Comparison of ENCODE assay signal across 10 mouse cellular contexts in the genomic region with DNA sequence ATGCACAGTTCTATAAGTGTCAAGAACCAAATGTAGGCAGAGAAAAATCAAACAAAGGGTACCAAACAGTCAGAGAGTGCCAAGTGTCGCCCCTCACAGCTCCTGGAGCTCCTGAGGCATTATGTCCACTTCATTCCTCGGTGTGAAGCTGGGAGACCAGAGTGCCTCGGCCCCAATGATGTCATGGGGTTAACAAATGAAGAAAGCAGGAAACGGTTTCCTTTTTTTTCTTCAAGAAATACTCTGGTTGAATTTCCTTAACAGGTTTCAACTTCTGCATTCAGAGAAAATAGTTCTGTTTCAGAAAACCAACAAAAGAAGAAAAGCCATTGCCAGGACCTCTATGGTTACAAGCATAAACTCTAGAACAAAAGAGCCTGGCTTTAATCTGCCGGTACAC. TPM values are rescaled to one million over a fixed set of nuclear protein-coding genes. Genes with fewer than 3 reads are reported as not detected.
DNase-seq lines count a peak whose midpoint lies in the region; ATAC-seq and TF ChIP-seq lines count a peak whose summit lies in the region.
"Had no signal": no experiment of that assay in that cellular context is flagged by ENCODE, and none has a peak within 500 bp of the region (broad histone marks: within the 10 kb centered on the region; RNA-seq: fewer than 3 reads in every experiment).

No protein-coding gene starts in this region.

- no peak for TF ChIP-seq POLR2A in bone marrow, adult 2 months (IDR thresholded peaks at IDR 0.05; ENCODE audit: borderline replicate concordance, control insufficient read depth, low read depth, low read length)

- no peak for TF ChIP-seq CTCF in bone marrow, adult 2 months (IDR thresholded peaks at IDR 0.05; ENCODE audit: control insufficient read depth, insufficient read depth, low read length)
- no peak for TF ChIP-seq CTCF in forebrain, postnatal 0 days (IDR thresholded peaks at IDR 0.05; ENCODE audit: low read depth)

- 52% methylated on average over 5 of the region's 5 CpGs for WGBS in heart, embryonic 14.5 days
- 18% methylated on average over 5 of the region's 5 CpGs for WGBS in bone marrow, adult 2 months
- WGBS in forebrain, postnatal 0 days: 15% methylated on average over 5 of the region's 5 CpGs
- WGBS in midbrain, embryonic 11.5 days: 39% methylated on average over 5 of the region's 5 CpGs

- H3K27me3 ChIP-seq in heart, embryonic 14.5 days (ENCODE audit: control insufficient read depth, insufficient read depth, low read length): no peaks in the 10 kb centered on the region
- no peaks in the 10 kb centered on the region for H3K27me3 ChIP-seq in forebrain, postnatal 0 days (ENCODE audit: insufficient read depth, low read length)
- no peaks in the 10 kb centered on the region for H3K27me3 ChIP-seq in midbrain, embryonic 11.5 days (ENCODE audit: control insufficient read depth, insufficient read depth, low read length)

- no peaks in the 10 kb centered on the region for H3K36me3 ChIP-seq in heart, embryonic 14.5 days (ENCODE audit: control insufficient read depth, insufficient read depth, low read length)
- no peaks in the 10 kb centered on the region for H3K36me3 ChIP-seq in forebrain, postnatal 0 days (ENCODE audit: insufficient read depth)
- no peaks in the 10 kb centered on the region for H3K36me3 ChIP-seq in midbrain, embryonic 11.5 days (ENCODE audit: control insufficient read depth, insufficient read depth, low read length)

- H3K9me3 ChIP-seq in heart, embryonic 14.5 days (ENCODE audit: control insufficient read depth, low read length): no peaks in the 10 kb centered on the region
- H3K9me3 ChIP-seq in forebrain, postnatal 0 days (ENCODE audit: low read length): no peaks in the 10 kb centered on the region
- no peaks in the 10 kb centered on the region for H3K9me3 ChIP-seq in midbrain, embryonic 11.5 days (ENCODE audit: control insufficient read depth, low read length)

- intact Hi-C loops in heart, postnatal 14 days (cut with DNase I): no loop called here
- intact Hi-C loops in left cerebral cortex, postnatal 10 days (cut with DNase I): no loop called here

- peak overlapping the region; percentile 35 to 66; a peak in 2 of 4 replicates for H3K27ac ChIP-seq in heart, embryonic 14.5 days (replicated peaks in 1 of 2; ENCODE audit: control insufficient read depth in 1 of 2, insufficient read depth in 1 of 2, low read depth in 2 of 2, low read length in 2 of 2)
- peak overlapping the region; percentile 88 for H3K27ac ChIP-seq in bone marrow, adult 2 months (ENCODE audit: control insufficient read depth, insufficient read depth, low read depth, low read length, poor library complexity)
- H3K27ac ChIP-seq in forebrain, postnatal 0 days (ENCODE audit: low read depth, low read length): peak overlapping the region; percentile 60
- no peak overlapping the region for H3K27ac ChIP-seq in midbrain, embryonic 11.5 days (ENCODE audit: low read depth, low read length)

- H3K9ac ChIP-seq in heart, embryonic 14.5 days (ENCODE audit: low read length): no peak overlapping the region
- H3K9ac ChIP-seq in forebrain, postnatal 0 days: no peak overlapping the region
- no peak overlapping the region for H3K9ac ChIP-seq in midbrain, embryonic 11.5 days (ENCODE audit: low read length)

- no peak overlapping the region for H3K4me3 ChIP-seq in heart, embryonic 14.5 days (ENCODE audit: control insufficient read depth in 1 of 2, insufficient read depth in 1 of 2, low read depth in 1 of 2, low read length in 2 of 2)
- no peak overlapping the region for H3K4me3 ChIP-seq in bone marrow, adult 2 months (replicated peaks; ENCODE audit: control insufficient read depth, low read depth, low read length)
- no peak overlapping the region for H3K4me3 ChIP-seq in forebrain, postnatal 0 days (ENCODE audit: low read depth, low read length)
- H3K4me3 ChIP-seq in midbrain, embryonic 11.5 days (ENCODE audit: low read depth, low read length): no peak overlapping the region
- H3K4me3 ChIP-seq: myocyte had no signal

- DNase-seq in heart, postnatal 14 days: no peak
- no peak for DNase-seq in forebrain, postnatal 0 days
- peak; percentile 85 for DNase-seq in midbrain, embryonic 11.5 days (ENCODE audit: low spot score, missing footprints)
- no peak for DNase-seq in natural killer cell, adult 2 months (ENCODE audit: low spot score in 2 of 2)
- no peak for DNase-seq in left cerebral cortex, postnatal 10 days (ENCODE audit: extremely low spot score in 1 of 2, low spot score in 2 of 2)
- DNase-seq: heart, postnatal 36 days had no signal

- peaks cover 28 to 62% of the 10 kb centered on the region in 2 experiments for H3K4me1 ChIP-seq in heart, embryonic 14.5 days (ENCODE audit: control insufficient read depth in 2 of 2, insufficient read depth in 2 of 2, low read length in 2 of 2)
- H3K4me1 ChIP-seq in bone marrow, adult 2 months (ENCODE audit: control insufficient read depth, insufficient read depth, low read length): peaks cover 12% of the 10 kb centered on the region
- peaks cover 25% of the 10 kb centered on the region for H3K4me1 ChIP-seq in forebrain, postnatal 0 days (ENCODE audit: insufficient read depth)
- no peaks in the 10 kb centered on the region for H3K4me1 ChIP-seq in midbrain, embryonic 11.5 days (ENCODE audit: control insufficient read depth, insufficient read depth, low read length)

- ATAC-seq in heart, embryonic 14.5 days (ENCODE audit: insufficient number of reproducible peaks, insufficient read depth, low FRiP score, low read depth): no peak
- no peak for ATAC-seq in forebrain, postnatal 0 days
- ATAC-seq in midbrain, embryonic 11.5 days (ENCODE audit: low FRiP score): no peak
- no peak for ATAC-seq in monocyte, adult 5-6 weeks (replicated peaks; ENCODE audit: insufficient number of reproducible peaks, low FRiP score, low TSS enrichment, poor library complexity, severe bottlenecking)

- no peak overlapping the region for H3K4me2 ChIP-seq in heart, embryonic 14.5 days (ENCODE audit: low read length)
- no peak overlapping the region for H3K4me2 ChIP-seq in forebrain, postnatal 0 days (ENCODE audit: low read depth)
- H3K4me2 ChIP-seq in midbrain, embryonic 11.5 days: no peak overlapping the region

RNA-seq across cellular contexts. Expression of gene Crtc3, which starts 36.4 kb away (rescaled TPM):
- polyA plus RNA-seq in heart, embryonic 14.5 days (2014; fragmentation: Nextera tagmentation; extraction: Ambion mirVana): 16.2 and 18.5 TPM in 2 replicates
- 10 to 100 TPM; 16.2 to 20.1 TPM for total RNA-seq in heart, postnatal 14 days (2021)
- 5.7 and 8.2 TPM in 2 replicates for polyA plus RNA-seq in bone marrow, adult 2 months (2011; ENCODE audit: insufficient read depth, insufficient read length, low replicate concordance, missing spikeins)
- 14.8 and 17.8 TPM in 2 replicates for total RNA-seq in forebrain, postnatal 0 days (2014; rRNA removed)
- 10.6 and 14.2 TPM in 2 replicates for polyA plus RNA-seq in forebrain, postnatal 0 days (2015; fragmentation: Nextera tagmentation; extraction: Ambion mirVana)
- 7.9 and 9.2 TPM in 2 replicates for polyA plus RNA-seq in midbrain, embryonic 11.5 days (2014; fragmentation: Nextera tagmentation; extraction: Ambion mirVana)
- total RNA-seq in left cerebral cortex, postnatal 10 days (2021): 10 to 100 TPM; 16.8 to 18.9 TPM
- total RNA-seq in monocyte, adult 5-6 weeks (2017): 15.6 to 23.1 TPM (median 18.1 TPM) in 3 replicates
